Mouse (Mus musculus) bone marrow macrophage, adult 2 months (primary cell): ENCODE measurements around the gene Apopt1.

ENCODE experiments used
- CTCF ChIP-seq: IDR thresholded peaks from 2 replicates; pipeline ENCODE4 v1.5.1; 2012; ENCODE audit warnings: low read depth, mild to moderate bottlenecking, low read length, moderate library complexity
- POLR2A ChIP-seq: IDR thresholded peaks from 2 replicates; pipeline ENCODE4 v1.6.1; 2012; ENCODE audit warnings: mild to moderate bottlenecking, low read depth, low read length, borderline replicate concordance

- TF ChIP-seq CTCF, result no peak
- no peak for TF ChIP-seq POLR2A
These were observed 45.6 kb upstream of the Apopt1 start for GRCm38 (mm10) chr12:111667421-111667820.
